Mouse (Mus musculus) heart, embryonic 10.5 days (tissue): ENCODE measurements around the gene Agtrap. TPM values are rescaled to one million over a fixed set of nuclear protein-coding genes. Genes with fewer than 3 reads are reported as not detected.

ENCODE experiments used
- DNase-seq: peaks from one replicate; pipeline ENCODE4 v3.0.0-alpha.2; 2017; ENCODE audit warnings: low spot score
- H3K27ac ChIP-seq: fragments of 300-500 bp; sonication (generic); 2 replicates; pipeline ENCODE4 v1.5.1; 2016; ENCODE audit warnings: mild to moderate bottlenecking
- H3K27me3 ChIP-seq: fragments of 300-500 bp; sonication (generic); 2 replicates; pipeline ENCODE4 v1.6.1; 2016; ENCODE audit warnings: mild to moderate bottlenecking; ENCODE audit not compliant: poor library complexity, insufficient read depth, severe bottlenecking
- H3K36me3 ChIP-seq: fragments of 300-500 bp; sonication (generic); 2 replicates; pipeline ENCODE4 v1.6.1; 2016; ENCODE audit warnings: mild to moderate bottlenecking, moderate library complexity
- H3K4me1 ChIP-seq: fragments of 300-500 bp; sonication (generic); 2 replicates; pipeline ENCODE4 v1.6.1; 2016; ENCODE audit warnings: mild to moderate bottlenecking
- H3K4me3 ChIP-seq: fragments of 300-500 bp; sonication (generic); 2 replicates; pipeline ENCODE4 v1.5.1; 2016; ENCODE audit warnings: mild to moderate bottlenecking, moderate library complexity
- H3K9me3 ChIP-seq: fragments of 300-500 bp; sonication (generic); 2 replicates; pipeline ENCODE4 v1.6.1; 2016; ENCODE audit warnings: mild to moderate bottlenecking, moderate library complexity
- WGBS: fragments of 180-500 bp; shearing (Covaris S2); methylation state at CpG from one replicate; pipeline ENCODE4 v1.1.7; 2016; 5-methylcytosine and 5-hydroxymethylcytosine counted together
- polyA plus RNA-seq: library from polyadenylated mRNA; unstranded; fragments of >200 nt; fragmentation: Nextera tagmentation; extraction: Ambion mirVana; gene quantifications from 2 replicates; pipeline ENCODE4 v1.2.1, GENCODE M21; 2016

The Agtrap gene
- polyA plus RNA-seq, 1 experiment from 2014 or later = 20.8 TPM

DNA sequence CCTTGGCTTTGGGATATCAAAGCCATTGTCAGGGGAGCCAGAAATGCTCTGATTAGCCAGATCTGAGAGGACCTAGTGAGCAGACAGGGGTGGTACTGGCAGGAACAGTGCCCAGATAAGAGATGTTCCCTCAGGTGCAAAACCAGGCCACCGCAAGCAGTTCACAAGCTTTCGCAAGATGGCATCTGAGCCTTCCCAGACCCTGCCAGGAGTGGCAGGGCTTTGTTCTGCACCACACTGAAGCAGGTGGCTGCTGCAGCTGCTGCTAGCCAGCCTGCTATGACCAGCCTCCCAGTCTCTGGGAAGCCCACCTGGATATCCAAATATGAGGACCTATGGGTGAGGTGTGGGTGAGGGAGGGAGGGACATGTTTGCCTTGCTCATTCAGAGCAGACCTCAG is 10.1 kb upstream of the Agtrap start:
- 94% methylated on average over 2 of the region's 2 CpGs for WGBS
- H3K4me3 ChIP-seq = no peak overlapping the region
- H3K27ac ChIP-seq = no peak overlapping the region
- no peaks in the 10 kb centered on the region for H3K36me3 ChIP-seq
- H3K4me1 ChIP-seq = peaks cover 19% of the 10 kb centered on the region
- H3K9me3 ChIP-seq = no peaks in the 10 kb centered on the region
- DNase-seq = no peak
- peaks cover 4% of the 10 kb centered on the region; the same call in 1 of the 2 replicates for H3K27me3 ChIP-seq

- DNase-seq = no peak
- Histone ChIP-seq H3K27ac (no peak overlapping the region), H3K4me1 (peaks cover 9% of the 10 kb centered on the region; the same call in 1 of the 2 replicates), H3K36me3 (no peaks in the 10 kb centered on the region), H3K9me3 (no peaks in the 10 kb centered on the region), H3K27me3 (no peaks in the 10 kb centered on the region; the same call in 1 of the 2 replicates), H3K4me3 (no peak overlapping the region)
- 70% methylated on average over 4 of the region's 4 CpGs for WGBS
Observed at GRCm38 (mm10) chr4:148095081-148095480, 7.2 kb upstream of the Agtrap start.

DNA sequence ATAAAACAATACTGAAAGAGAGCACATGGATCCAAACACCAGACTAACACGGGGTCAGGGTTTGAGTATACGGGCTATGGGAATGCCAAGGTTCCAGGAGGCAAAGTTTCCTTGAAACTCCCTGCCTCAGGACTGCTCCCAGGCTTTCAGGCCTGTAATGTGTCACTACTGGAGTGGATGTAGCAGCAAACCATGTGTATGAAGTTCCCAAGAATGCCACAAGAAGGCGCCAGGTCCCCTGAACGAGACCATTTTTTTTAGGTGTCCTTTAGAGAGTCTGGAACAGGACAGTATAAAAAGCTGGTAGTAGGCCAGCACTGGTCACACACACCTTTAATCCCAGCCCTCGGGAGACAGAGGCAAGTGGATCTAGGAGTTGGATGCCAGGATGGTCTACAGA is 6.3 kb upstream of the Agtrap start:
- Histone ChIP-seq H3K4me3 (no peak overlapping the region), H3K27ac (no peak overlapping the region), H3K9me3 (no peaks in the 10 kb centered on the region), H3K36me3 (no peaks in the 10 kb centered on the region), H3K4me1 (peaks cover 9% of the 10 kb centered on the region; the same call in 1 of the 2 replicates), H3K27me3 (no peaks in the 10 kb centered on the region; the same call in 1 of the 2 replicates)
- no peak for DNase-seq
- 85% methylated on average over 5 of the region's 5 CpGs for WGBS

GRCm38 (mm10) chr4:148092551-148093271 is 4.9 kb upstream of the Agtrap start:
- DNase-seq = no peak
- Histone ChIP-seq H3K27me3 (no peaks in the 10 kb centered on the region), H3K36me3 (no peaks in the 10 kb centered on the region), H3K9me3 (no peaks in the 10 kb centered on the region), H3K27ac (no peak overlapping the region), H3K4me3 (no peak overlapping the region), H3K4me1 (peaks cover 13% of the 10 kb centered on the region)
- 82% methylated on average over 11 of the region's 11 CpGs for WGBS

DNA sequence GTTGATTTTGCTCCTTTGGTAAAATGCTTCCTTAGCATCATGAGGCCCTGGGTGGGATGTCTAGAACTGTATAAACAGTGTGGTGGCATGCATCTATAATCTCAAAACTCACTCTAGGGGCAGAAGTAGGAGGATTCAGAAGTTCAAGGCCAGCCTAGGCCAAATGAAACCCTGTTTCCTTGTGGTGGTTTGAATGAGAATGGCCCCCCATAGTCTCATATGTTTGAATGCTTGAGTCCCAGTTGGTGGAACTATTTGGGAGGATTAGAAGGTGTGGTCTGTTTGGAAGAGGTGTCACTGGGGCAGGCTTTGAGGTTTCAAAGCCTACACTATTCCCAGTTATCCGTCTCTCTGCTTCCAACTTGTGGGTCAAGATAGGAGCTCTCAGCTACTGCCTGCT is 3.4 kb upstream of the Agtrap start:
- H3K36me3 ChIP-seq = no peaks in the 10 kb centered on the region
- H3K9me3 ChIP-seq = no peaks in the 10 kb centered on the region
- H3K27ac ChIP-seq = no peak overlapping the region
- no peak overlapping the region for H3K4me3 ChIP-seq
- 88% methylated on average over 1 of the region's 1 CpGs for WGBS
- H3K27me3 ChIP-seq = no peaks in the 10 kb centered on the region
- H3K4me1 ChIP-seq = peaks cover 27% of the 10 kb centered on the region
- DNase-seq = no peak

DNA sequence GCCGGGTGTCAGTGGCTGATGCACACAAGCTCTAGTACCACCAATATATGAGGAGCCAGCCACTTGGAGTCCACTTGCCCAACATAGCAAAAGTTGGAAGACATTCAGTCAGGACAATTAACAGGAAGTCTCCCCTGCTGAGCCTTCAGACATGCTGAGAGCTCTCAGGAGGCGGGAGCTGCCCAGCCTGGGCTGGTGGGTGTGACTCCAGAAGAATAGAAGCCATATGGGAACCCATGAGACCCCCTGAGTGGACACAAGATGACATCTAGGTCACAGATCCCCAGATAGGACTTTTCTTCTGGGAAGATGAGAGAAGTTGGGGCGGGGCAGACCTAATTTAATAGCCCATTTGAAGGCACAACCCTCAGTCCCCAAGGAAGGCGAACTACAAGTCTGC is 1.3 kb upstream of the Agtrap start:
- no peak overlapping the region for H3K27ac ChIP-seq
- no peak overlapping the region for H3K4me3 ChIP-seq
- no peaks in the 10 kb centered on the region for H3K36me3 ChIP-seq
- H3K9me3 ChIP-seq = no peaks in the 10 kb centered on the region
- no peaks in the 10 kb centered on the region for H3K27me3 ChIP-seq
- peaks cover 36% of the 10 kb centered on the region for H3K4me1 ChIP-seq
- DNase-seq = no peak
- WGBS = 52% methylated on average over 4 of the region's 4 CpGs

DNA sequence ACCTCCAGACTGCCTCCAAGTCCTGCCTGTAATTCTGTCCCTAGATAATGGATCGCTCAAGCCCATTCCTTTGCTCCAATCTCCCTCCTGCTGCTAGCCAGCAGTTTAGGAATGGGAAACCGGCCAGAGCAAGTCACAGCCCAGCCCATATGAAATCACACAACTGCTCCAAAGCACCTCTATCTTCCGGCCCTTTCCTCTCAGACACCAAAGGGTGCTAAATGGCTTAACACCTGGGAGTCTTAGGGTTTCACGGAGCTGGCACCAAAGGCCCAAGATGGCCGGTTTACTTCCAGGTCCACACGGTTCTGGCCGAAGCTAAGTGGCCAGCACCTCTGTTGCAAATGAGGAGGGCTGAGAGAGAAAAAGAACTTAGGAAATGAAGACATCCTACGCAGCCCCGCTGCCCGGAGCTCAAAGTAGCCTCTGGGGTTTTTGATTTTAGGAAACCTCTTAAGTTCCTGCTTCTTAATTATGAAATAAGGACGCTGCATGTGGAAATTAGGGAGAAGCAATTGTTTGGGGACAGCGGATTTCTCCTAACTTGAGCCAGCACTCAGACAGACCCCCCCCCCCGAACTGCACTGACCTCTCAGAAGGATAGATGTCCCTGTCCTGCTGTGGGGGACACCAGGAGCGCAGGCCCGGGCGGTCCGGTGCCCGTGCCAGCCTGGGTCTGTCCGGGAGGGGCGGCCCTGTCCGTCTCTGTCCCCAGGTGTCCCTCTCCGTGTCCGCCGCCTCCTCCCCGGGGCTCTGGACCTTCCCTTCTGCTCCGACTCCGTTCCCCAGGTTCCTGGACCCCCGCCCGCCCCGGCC is 532 bp downstream of the Agtrap start:
- no peak for DNase-seq
- Histone ChIP-seq H3K4me1 (peaks cover 55% of the 10 kb centered on the region), H3K27ac (peak overlapping the region; percentile 94)

GRCm38 (mm10) chr4:148085907-148086305 is 1.9 kb downstream of the Agtrap start:
- H3K27me3 ChIP-seq = no peaks in the 10 kb centered on the region
- peaks cover 57% of the 10 kb centered on the region for H3K4me1 ChIP-seq
- no peak overlapping the region for H3K4me3 ChIP-seq
- no peak for DNase-seq
- H3K36me3 ChIP-seq = peaks cover 11% of the 10 kb centered on the region
- H3K27ac ChIP-seq = peak overlapping the region; percentile 94
- WGBS = 65% methylated on average over 3 of the region's 3 CpGs
- H3K9me3 ChIP-seq = no peaks in the 10 kb centered on the region

More for the DNA sequence above, 532 bp downstream of the Agtrap start:
- WGBS = 2% methylated on average over 30 of the region's 30 CpGs
- H3K9me3 ChIP-seq = no peaks in the 10 kb centered on the region
- H3K36me3 ChIP-seq = no peaks in the 10 kb centered on the region
- H3K27me3 ChIP-seq = no peaks in the 10 kb centered on the region
- H3K4me3 ChIP-seq = peak overlapping the region; percentile 88

GRCm38 (mm10) chr4:148085131-148085906 is 2.5 kb downstream of the Agtrap start:
- no peaks in the 10 kb centered on the region for H3K9me3 ChIP-seq
- no peaks in the 10 kb centered on the region for H3K27me3 ChIP-seq
- peaks cover 17% of the 10 kb centered on the region for H3K36me3 ChIP-seq
- peaks cover 57% of the 10 kb centered on the region for H3K4me1 ChIP-seq
- 37% methylated on average over 10 of the region's 10 CpGs for WGBS
- no peak overlapping the region for H3K4me3 ChIP-seq
- DNase-seq = no peak
- peak overlapping the region; percentile 94 for H3K27ac ChIP-seq

GRCm38 (mm10) chr4:148084261-148084714 is 3.5 kb downstream of the Agtrap start:
- DNase-seq = no peak
- Histone ChIP-seq H3K36me3 (peaks cover 28% of the 10 kb centered on the region), H3K27ac (peak overlapping the region; percentile 74), H3K4me3 (peak overlapping the region; percentile 19), H3K4me1 (peaks cover 57% of the 10 kb centered on the region), H3K27me3 (no peaks in the 10 kb centered on the region), H3K9me3 (no peaks in the 10 kb centered on the region)
- whole genome bisulfite sequencing = 8% methylated on average over 8 of the region's 8 CpGs

- Histone ChIP-seq H3K4me1 (peaks cover 57% of the 10 kb centered on the region), H3K36me3 (peaks cover 28% of the 10 kb centered on the region), H3K4me3 (peak overlapping the region; percentile 19), H3K9me3 (no peaks in the 10 kb centered on the region), H3K27ac (peak overlapping the region; percentile 74), H3K27me3 (no peaks in the 10 kb centered on the region)
- WGBS = 45% methylated on average over 21 of the region's 21 CpGs
- no peak for DNase-seq
Observed at GRCm38 (mm10) chr4:148083176-148083899, 4.5 kb downstream of the Agtrap start.
